Mouse (Mus musculus) G1E (cell line): ENCODE data around the gene Cby3.

Experiments used
- CTCF ChIP-seq: IDR thresholded peaks from 2 replicates; pipeline ENCODE4 v1.5.1; 2012; ENCODE audit warnings: low read depth, low read length, inconsistent platforms, mixed read lengths
- GATA1 ChIP-seq: IDR thresholded peaks from 2 replicates; pipeline ENCODE4 v1.6.1; 2012; ENCODE audit warnings: borderline replicate concordance, low read length, inconsistent platforms, mixed read lengths
- GATA2 ChIP-seq: IDR thresholded peaks from 2 replicates; pipeline ENCODE4 v1.6.1; 2012; ENCODE audit warnings: low read depth, low read length, inconsistent platforms, borderline replicate concordance
- TAL1 ChIP-seq: conservative IDR thresholded peaks from 2 replicates; pipeline ENCODE4 v1.6.1; 2012; ENCODE audit warnings: low read depth, low read length, inconsistent platforms, mixed read lengths

- TF ChIP-seq GATA1 (no peak), CTCF (no peak), GATA2 (no peak), TAL1 (no peak)
Measured at GRCm38 (mm10) chr11:50371911-50372310, 17.6 kb downstream of the Cby3 start.
